ENCODE assay signal across 10 mouse cellular contexts in the genomic region with DNA sequence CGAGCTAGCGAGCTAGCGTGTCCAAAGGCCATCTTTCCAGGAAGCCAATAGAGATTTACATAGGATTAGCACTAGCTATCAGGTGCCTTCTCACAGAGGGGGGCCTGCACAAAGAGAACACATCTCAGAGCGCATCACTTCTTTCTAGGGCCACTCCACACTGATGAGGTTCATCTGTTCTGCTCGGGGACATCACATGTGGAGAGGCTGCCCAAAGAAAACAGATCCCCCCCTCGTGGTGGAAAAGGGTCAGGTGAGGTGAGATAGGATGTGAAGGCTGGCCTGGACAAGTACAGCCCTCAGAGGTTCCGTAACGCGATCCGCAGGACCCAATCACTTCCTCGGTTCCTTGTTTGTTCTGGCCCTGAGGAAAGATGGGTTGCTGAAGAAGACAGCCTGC.
A peak's percentile ranks its signal among the peaks of the same experiment; 100 is the strongest.
DNase-seq lines count a peak whose midpoint lies in the region; ATAC-seq and TF ChIP-seq lines count a peak whose summit lies in the region.
"Had no signal": no experiment of that assay in that cellular context is flagged by ENCODE, and none has a peak within 500 bp of the region (broad histone marks: within the 10 kb centered on the region; RNA-seq: fewer than 3 reads in every experiment).

No protein-coding gene starts in this region.

- WGBS in lung, adult 2 months, result 66% methylated on average over 11 of the region's 11 CpGs
- 36% methylated on average over 11 of the region's 11 CpGs for WGBS in embryonic facial prominence, embryonic 11.5 days

- no peak overlapping the region for H3K9ac ChIP-seq in embryonic facial prominence, embryonic 11.5 days (replicated peaks; ENCODE audit: low read length)
- H3K9ac ChIP-seq: embryonic facial prominence, embryonic 13.5 days; limb, embryonic 15.5 days had no signal

- TF ChIP-seq CTCF in lung, adult 2 months (IDR thresholded peaks at IDR 0.05; ENCODE audit: insufficient read depth, low read length), result no peak

- DNase-seq in cerebellum, adult 18-20 months, result peak; percentile 30 to 35
- no peak for DNase-seq in cerebellum, adult 11 months
- DNase-seq in lung, postnatal 10 days, result peak; percentile 25
- DNase-seq in lung, adult 2 months, result no peak
- peak; percentile 47 for DNase-seq in embryonic facial prominence, embryonic 11.5 days (ENCODE audit: low spot score)
- DNase-seq in kidney, postnatal 4 days, result peak; percentile 48 to 58
- no peak for DNase-seq in T-cell, adult 2 months (ENCODE audit: low spot score)
- no peak for DNase-seq in adrenal gland, postnatal 25 days

- no peaks in the 10 kb centered on the region for H3K4me1 ChIP-seq in lung, adult 2 months (ENCODE audit: control insufficient read depth, insufficient read depth, low read length)
- no peaks in the 10 kb centered on the region for H3K4me1 ChIP-seq in embryonic facial prominence, embryonic 11.5 days (ENCODE audit: control insufficient read depth, insufficient read depth, low read length)
- H3K4me1 ChIP-seq: embryonic facial prominence, embryonic 13.5 days; limb, embryonic 15.5 days had no signal

- peaks cover 7% of the 10 kb centered on the region for H3K9me3 ChIP-seq in embryonic facial prominence, embryonic 11.5 days (replicated peaks; ENCODE audit: control insufficient read depth, low read length)

- H3K27ac ChIP-seq in embryonic facial prominence, embryonic 11.5 days (replicated peaks; ENCODE audit: low read depth, low read length), result no peak overlapping the region
- H3K27ac ChIP-seq: embryonic facial prominence, embryonic 13.5 days; limb, embryonic 15.5 days had no signal

- no peak overlapping the region for H3K4me2 ChIP-seq in embryonic facial prominence, embryonic 11.5 days (ENCODE audit: low read depth, low read length)
- H3K4me2 ChIP-seq: embryonic facial prominence, embryonic 13.5 days; limb, embryonic 15.5 days had no signal

- no peak for ATAC-seq in embryonic facial prominence, embryonic 11.5 days (replicated peaks; ENCODE audit: insufficient number of reproducible peaks, low FRiP score, low TSS enrichment, low read depth)

- no peak for TF ChIP-seq POLR2A in lung, adult 2 months (IDR thresholded peaks at IDR 0.05; ENCODE audit: borderline replicate concordance, extremely low read depth, low read depth, low read length)

- no peaks in the 10 kb centered on the region for H3K27me3 ChIP-seq in embryonic facial prominence, embryonic 11.5 days (ENCODE audit: control insufficient read depth, insufficient read depth, low read length)
- H3K27me3 ChIP-seq: embryonic facial prominence, embryonic 13.5 days; limb, embryonic 15.5 days had no signal

- H3K4me3 ChIP-seq in lung, adult 2 months (replicated peaks; ENCODE audit: extremely low read depth, low read depth, low read length), result no peak overlapping the region
- no peak overlapping the region for H3K4me3 ChIP-seq in embryonic facial prominence, embryonic 11.5 days (ENCODE audit: low read depth, low read length)
- H3K4me3 ChIP-seq: embryonic facial prominence, embryonic 13.5 days; limb, embryonic 15.5 days had no signal

- peaks cover 8% of the 10 kb centered on the region for H3K36me3 ChIP-seq in embryonic facial prominence, embryonic 11.5 days (replicated peaks; ENCODE audit: control insufficient read depth, insufficient read depth, low read depth, low read length)

Comparison
In these comparisons a context has a peak if more than half of its experiments do, and no peak if none do; other contexts are left out.
1. DNase-seq: peak in cerebellum, adult 18-20 months (2 of 2), lung, postnatal 10 days (single experiment), embryonic facial prominence, embryonic 11.5 days (single experiment) and kidney, postnatal 4 days (2 of 2); none in cerebellum, adult 11 months (single experiment), lung, adult 2 months (single experiment), T-cell, adult 2 months (single experiment) and adrenal gland, postnatal 25 days (single experiment).